Mouse (Mus musculus): ENCODE measurements around the gene Stab1.
A peak's percentile ranks its signal among the peaks of the same experiment; 100 is the strongest.

Gene Stab1

DNA sequence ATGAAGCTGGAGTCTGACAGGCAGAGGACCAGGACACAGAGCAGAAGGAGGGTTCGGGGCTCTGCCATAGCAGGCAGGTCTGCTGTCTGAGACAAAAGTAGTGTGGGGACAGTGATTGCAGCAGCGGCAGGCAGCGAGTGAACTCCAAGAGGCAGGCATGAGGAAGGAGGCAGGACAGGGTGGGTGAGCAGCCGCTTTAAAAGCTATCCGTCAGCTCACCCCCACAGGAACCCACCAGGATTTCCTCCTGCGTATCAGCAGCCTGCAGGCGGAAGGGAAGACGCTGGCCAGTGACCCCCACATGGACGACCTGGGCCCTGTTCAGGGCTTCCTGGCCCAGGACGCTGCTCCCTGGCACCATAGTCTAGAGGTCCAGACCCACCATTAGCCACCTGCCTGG is at the start of gene Stab1:
Gene Stab1 (minus strand): TSS at position 217 of the 400 bp plus-strand sequence.
- DNase-seq (ENCODE audit: low spot score in 2 of 2), result no peak

- peak in 1 of 2 experiments; percentile 74 for DNase-seq (ENCODE audit: low spot score in 2 of 2)
These were observed 49.2 kb upstream of the Stab1 start, which contains the start of gene Sema3g for GRCm38 (mm10) chr14:31217666-31218065. Gene Sema3g, plus strand, starts transcription at chr14:31217860.

DNA sequence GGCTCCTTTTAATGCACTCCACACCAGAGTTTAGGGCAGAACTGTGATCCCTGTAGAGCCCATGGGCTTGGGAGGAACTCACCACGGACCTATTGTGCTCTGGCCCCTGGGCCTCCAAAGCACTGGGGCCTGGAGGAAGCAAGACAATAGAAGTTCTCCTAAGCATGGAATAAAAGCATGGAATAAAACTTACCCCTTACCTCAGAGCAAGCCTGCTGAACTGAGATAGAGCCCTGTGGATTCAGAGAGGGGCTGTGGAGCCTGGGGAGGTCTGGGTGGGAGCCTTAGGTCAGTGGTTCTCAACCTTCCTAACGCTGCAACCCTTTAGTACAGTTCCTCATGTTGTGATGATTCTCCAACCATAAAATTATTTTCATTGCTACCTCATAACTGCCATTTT is 48.4 kb upstream of the Stab1 start, which contains the start of gene Nisch:
Gene Nisch (minus strand): TSS at position 101 of the 400 bp plus-strand sequence.
- no peak for DNase-seq (ENCODE audit: low spot score in 2 of 2)

- peak; percentile 58 to 78 for DNase-seq (ENCODE audit: low spot score in 2 of 2)
These were observed 46.9 kb upstream of the Stab1 start for GRCm38 (mm10) chr14:31215157-31216002.

DNA sequence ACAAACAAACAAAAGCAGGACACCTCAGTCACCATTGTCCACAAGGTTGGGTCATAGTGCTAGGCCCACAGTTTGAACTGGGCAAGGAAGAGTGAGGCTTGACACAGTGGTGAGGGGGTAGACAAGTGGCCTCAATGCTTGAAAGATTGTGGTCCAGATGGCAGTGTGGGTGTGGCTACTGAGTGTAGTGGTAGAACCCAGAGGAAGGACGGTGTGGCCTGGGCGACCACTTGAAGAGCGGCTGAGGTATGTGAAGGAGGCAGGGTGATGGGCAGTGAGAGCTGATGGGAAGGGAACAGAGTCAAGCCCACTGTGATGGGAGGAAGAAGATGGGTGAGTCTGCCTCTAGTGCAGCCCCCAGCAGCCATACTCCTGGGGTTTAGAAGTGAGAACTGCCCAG is 46.2 kb upstream of the Stab1 start:
- no peak for DNase-seq (ENCODE audit: low spot score in 2 of 2)

- DNase-seq (ENCODE audit: low spot score in 2 of 2), result no peak
These were observed 45.4 kb upstream of the Stab1 start for GRCm38 (mm10) chr14:31213868-31214267.

GRCm38 (mm10) chr14:31212499-31212898 is 44.1 kb upstream of the Stab1 start:
- no peak for DNase-seq (ENCODE audit: low spot score in 2 of 2)

DNA sequence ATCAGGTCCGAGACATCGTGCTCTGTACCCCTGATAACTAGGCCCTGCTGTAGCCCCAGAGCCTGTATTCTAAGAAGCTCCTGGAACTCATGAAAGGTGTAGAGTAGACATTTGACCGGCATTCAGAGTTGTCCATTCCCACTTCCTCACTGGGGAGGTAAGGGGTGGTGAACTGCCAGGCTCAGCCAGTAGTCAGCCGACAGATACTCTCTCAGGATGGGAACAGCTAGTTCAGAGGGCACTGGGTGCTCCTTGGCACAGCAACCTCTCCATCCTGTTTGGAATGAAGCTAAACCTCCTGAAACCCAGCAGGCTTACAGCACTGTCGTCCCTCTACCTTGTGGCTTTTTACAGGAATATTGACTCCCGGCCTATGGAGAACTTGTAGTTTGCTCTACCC is 43.4 kb upstream of the Stab1 start:
- no peak for DNase-seq (ENCODE audit: low spot score in 2 of 2)

DNA sequence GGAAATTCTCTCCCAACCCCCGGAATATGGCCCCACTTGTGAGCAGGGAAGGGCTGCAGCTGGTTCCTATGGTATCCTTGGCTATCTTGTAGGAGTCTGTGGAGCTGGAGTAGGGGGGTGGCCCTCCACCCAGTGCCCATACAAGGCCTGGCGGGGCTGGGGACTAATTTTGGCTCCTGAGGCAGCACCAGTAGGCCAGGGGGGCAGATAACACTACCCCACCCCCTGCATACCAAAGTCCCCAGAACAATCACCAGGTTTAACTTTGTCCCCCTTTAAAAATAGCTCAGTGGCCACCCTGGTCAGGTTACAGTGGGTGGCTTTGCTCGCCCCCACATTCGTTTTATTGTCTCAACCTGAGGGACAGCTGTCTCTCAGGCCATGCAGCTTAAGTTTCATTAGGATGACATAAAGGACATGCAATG is 40.7 kb upstream of the Stab1 start:
- DNase-seq (ENCODE audit: low spot score in 2 of 2), result no peak

DNA sequence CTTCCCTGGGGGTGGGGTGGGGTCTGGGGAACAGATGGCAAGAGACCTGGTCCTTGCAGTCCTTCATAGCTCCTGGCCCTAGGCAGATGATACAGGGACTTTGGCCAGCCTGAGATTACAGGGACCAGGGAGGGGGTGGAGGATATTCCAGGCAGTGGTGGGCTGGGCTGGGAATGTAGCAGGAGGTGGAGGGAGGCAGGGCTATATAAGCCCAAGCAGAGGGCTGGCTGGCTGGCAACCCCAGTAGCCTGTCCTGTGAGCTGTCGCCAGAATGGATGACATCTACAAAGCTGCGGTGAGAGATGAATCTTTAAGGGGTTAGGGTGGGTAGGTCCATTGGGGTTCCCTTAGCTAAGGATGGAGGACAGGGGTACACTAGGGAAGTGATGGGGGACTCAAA is 39.6 kb upstream of the Stab1 start, which contains the start of gene Tnnc1:
Gene Tnnc1 (plus strand): TSS at position 229 of the 400 bp plus-strand sequence.
- no peak for DNase-seq (ENCODE audit: low spot score in 2 of 2)

GRCm38 (mm10) chr14:31207070-31207830 is 38.8 kb upstream of the Stab1 start:
- DNase-seq (ENCODE audit: low spot score in 2 of 2), result peak in 1 of 2 experiments; percentile 53

DNA sequence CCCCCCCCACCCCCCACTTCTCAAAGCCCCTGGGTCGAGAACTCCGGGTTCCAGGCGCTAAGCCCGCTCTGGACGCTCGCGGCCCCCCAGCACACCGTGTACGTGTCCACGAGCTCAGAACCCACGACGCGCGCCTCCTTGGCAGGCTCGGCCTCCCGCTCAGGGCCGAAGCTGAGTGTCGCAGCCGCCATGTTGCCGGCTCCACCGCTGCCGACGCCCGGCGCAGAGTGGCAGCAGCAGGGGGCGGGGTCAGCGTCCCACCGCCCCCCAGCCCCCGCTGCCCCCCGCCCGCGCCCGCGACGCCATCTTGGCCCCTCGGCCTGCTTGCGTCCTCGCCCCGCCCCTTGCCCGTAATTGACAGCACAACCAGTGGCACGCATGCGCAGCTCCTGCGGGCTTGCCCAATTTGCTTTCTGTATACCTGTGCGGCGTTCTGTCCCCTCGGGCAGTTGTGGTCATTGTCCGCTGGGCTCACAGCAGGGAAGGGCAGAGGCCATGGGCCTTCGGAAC is 38.1 kb upstream of the Stab1 start:
- peak; percentile 91 to 98 for DNase-seq (ENCODE audit: low spot score in 2 of 2)

DNA sequence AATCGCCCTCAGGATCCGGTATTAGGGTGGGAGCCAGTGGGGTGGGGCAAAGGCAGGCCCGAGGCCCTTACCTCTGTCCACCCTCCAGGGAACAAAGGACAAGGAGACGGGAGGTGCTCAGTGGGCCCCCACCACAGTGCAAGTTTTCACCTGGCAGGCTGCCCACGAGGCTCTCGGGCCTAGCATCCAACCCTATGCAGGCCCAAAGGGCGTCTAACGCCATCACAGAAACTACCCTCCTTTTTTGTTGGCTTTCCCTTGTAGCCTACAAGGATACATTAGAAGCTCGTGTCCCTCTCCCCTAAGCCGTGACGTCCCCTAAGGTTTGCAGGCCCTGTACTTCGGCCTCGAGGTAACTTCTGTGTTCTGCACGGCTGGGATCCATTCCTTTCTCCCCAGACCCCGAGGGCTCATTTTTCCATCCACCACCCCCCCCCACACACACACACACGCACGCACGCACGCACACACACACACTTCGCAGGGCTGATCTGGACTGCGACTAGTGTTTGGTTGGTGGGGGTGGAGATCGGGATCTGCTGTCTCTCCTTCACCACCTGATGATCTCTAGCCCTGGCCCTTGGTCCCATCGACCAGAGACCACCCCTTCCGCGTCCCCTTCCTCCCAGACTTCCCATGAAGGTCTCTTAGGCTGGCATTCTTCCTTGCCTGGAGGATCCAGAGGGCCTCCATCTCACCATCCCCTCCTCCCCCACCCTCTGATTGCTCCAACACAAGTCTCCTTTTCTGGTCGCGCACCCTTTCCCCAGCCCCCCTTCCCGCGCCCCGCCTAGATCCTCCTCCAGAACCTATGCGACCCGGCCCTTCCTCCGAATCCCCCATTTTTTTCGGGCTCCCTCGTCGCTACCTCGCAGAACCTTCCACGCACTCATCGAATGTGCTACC is 37.4 kb upstream of the Stab1 start:
- DNase-seq (ENCODE audit: low spot score in 2 of 2), result peak; percentile 55 to 57

- peak in 1 of 2 experiments; percentile 37 for DNase-seq (ENCODE audit: low spot score in 2 of 2)
These were observed 36.8 kb upstream of the Stab1 start for GRCm38 (mm10) chr14:31205244-31205561.

GRCm38 (mm10) chr14:31204844-31205243 is 36.4 kb upstream of the Stab1 start:
- no peak for DNase-seq (ENCODE audit: low spot score in 2 of 2)

GRCm38 (mm10) chr14:31200038-31200437 is 31.6 kb upstream of the Stab1 start:
- DNase-seq (ENCODE audit: low spot score in 2 of 2), result no peak

GRCm38 (mm10) chr14:31199599-31199998 is 31.2 kb upstream of the Stab1 start:
- DNase-seq (ENCODE audit: low spot score in 2 of 2), result no peak

GRCm38 (mm10) chr14:31197547-31198516 is 29.4 kb upstream of the Stab1 start:
- no peak for DNase-seq (ENCODE audit: low spot score in 2 of 2)

DNA sequence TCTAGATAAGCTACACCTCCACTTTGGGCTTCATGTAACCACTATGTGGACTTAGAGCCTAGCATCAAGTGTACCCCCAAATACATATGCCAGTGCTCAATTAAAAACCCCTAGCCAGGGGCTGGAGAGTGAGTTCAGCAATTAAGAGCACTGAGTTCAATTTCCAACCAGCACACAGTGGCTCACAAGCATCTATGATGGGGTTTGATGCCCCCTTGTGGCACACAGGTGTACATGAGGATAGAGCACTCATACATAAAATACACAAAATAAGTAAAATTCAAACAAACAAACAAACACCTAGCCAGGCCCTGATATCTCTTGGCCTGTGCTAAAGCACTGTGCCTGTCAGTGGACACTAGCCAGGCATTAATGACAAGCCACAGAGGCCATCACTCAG is 27.5 kb upstream of the Stab1 start:
- peak in 1 of 2 experiments; percentile 55 for DNase-seq (ENCODE audit: low spot score in 2 of 2)

DNA sequence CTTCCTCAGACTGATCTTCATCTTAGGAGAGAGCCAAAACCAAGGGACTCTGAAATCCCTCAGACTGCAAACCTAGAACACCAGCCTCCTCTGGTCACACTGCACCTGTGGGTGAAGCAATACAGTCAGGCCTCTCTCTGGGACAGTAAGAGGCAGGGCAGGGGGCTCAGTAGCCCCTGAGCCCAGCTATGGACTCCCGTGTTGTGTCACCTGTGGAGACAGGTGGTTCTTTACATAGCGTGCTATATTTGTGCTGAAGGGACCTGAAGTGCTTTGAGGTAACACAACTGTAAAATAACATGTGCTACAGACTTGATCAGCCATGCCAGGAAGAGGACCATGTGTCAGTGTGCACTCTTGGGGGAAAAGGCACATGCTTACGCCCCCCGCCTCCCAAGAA is 27.1 kb upstream of the Stab1 start:
- no peak for DNase-seq (ENCODE audit: low spot score in 2 of 2)
